Mouse (Mus musculus) CD4-positive helper T cell, adult 2 months (primary cell): ENCODE results near the gene Carm1.
"Not testable (repeated sequence)": the region's sequence is repeated elsewhere in the genome, so short reads cannot be mapped to it uniquely, and the experiment has no call there.

ENCODE experiments used
- DNase-seq: peaks from one replicate; pipeline ENCODE4 v3.0.0-alpha.2; 2012; ENCODE audit warnings: low read depth, missing footprints, low spot score

Carm1 gene

GRCm38 (mm10) chr9:21537009-21537408 lies 9.7 kb upstream of the Carm1 start:
- DNase-seq, result no peak

GRCm38 (mm10) chr9:21539981-21540753 lies 6.5 kb upstream of the Carm1 start:
- DNase-seq, result no peak

- DNase-seq, result not testable (repeated sequence)
These were observed 4.7 kb upstream of the Carm1 start for GRCm38 (mm10) chr9:21542001-21542400.

GRCm38 (mm10) chr9:21545351-21545915 lies 1.3 kb upstream of the Carm1 start:
- peak; percentile 22 for DNase-seq

- DNase-seq, result peak; percentile 99
These were observed 542 bp upstream of the Carm1 start for GRCm38 (mm10) chr9:21545916-21546788.

GRCm38 (mm10) chr9:21547075-21547941 lies 614 bp downstream of the Carm1 start:
- peak; percentile 79 for DNase-seq

- DNase-seq, result no peak
These were observed 4.4 kb downstream of the Carm1 start for GRCm38 (mm10) chr9:21551049-21551448.

GRCm38 (mm10) chr9:21553607-21554273 lies 7.0 kb downstream of the Carm1 start:
- DNase-seq, result no peak

GRCm38 (mm10) chr9:21555198-21555742 lies 8.6 kb downstream of the Carm1 start:
- DNase-seq, result no peak

GRCm38 (mm10) chr9:21556996-21557395 lies 10.3 kb downstream of the Carm1 start:
- no peak for DNase-seq

GRCm38 (mm10) chr9:21557556-21557955 lies 10.9 kb downstream of the Carm1 start:
- no peak for DNase-seq

- no peak for DNase-seq
These were observed 11.7 kb downstream of the Carm1 start for GRCm38 (mm10) chr9:21558366-21558765.

- no peak for DNase-seq
These were observed 12.5 kb downstream of the Carm1 start for GRCm38 (mm10) chr9:21559151-21559550.

GRCm38 (mm10) chr9:21564420-21564819 lies 17.7 kb downstream of the Carm1 start:
- DNase-seq, result no peak

- no peak for DNase-seq
These were observed 18.4 kb downstream of the Carm1 start for GRCm38 (mm10) chr9:21565004-21565586.

GRCm38 (mm10) chr9:21566538-21566937 lies 19.8 kb downstream of the Carm1 start:
- DNase-seq, result no peak

- no peak for DNase-seq
These were observed 20.4 kb downstream of the Carm1 start for GRCm38 (mm10) chr9:21567051-21567450.

- no peak for DNase-seq
These were observed 22.1 kb downstream of the Carm1 start for GRCm38 (mm10) chr9:21568657-21569255.

GRCm38 (mm10) chr9:21574012-21574801 lies 27.5 kb downstream of the Carm1 start:
- no peak for DNase-seq
